Mouse (Mus musculus) activated CD4-positive, CD25-positive, alpha-beta regulatory T cell, adult 4 months (primary cell): ENCODE measurements around the gene Cyba. TPM values are rescaled to one million over a fixed set of nuclear protein-coding genes. Genes with fewer than 3 reads are reported as not detected.

ENCODE experiments used
- ATAC-seq: one replicate; pipeline ENCODE4 v1.8.0; 2017
- polyA plus RNA-seq, 2 experiments: library from polyadenylated mRNA; unstranded; fragments of 100-300 nt; shearing (Covaris generic); gene quantifications; one replicate each; pipeline ENCODE4 v1.2.1; 2017

Gene Cyba
- polyA plus RNA-seq, 2 experiments from 2014 or later: 750 to 796 TPM

- ATAC-seq: no peak
Observed at GRCm38 (mm10) chr8:122421376-122422070, 11.2 kb downstream of the Cyba start, which contains the start of gene Il17c. TSS of gene Il17c (plus strand) at chr8:122422020.

GRCm38 (mm10) chr8:122419881-122420555 lies 12.7 kb downstream of the Cyba start:
- no peak for ATAC-seq

- no peak for ATAC-seq
Observed at GRCm38 (mm10) chr8:122415554-122415953, 17.2 kb downstream of the Cyba start.

- no peak for ATAC-seq
Observed at GRCm38 (mm10) chr8:122414311-122414710, 18.4 kb downstream of the Cyba start.

GRCm38 (mm10) chr8:122407678-122408077 lies 25.1 kb downstream of the Cyba start:
- ATAC-seq: no peak

GRCm38 (mm10) chr8:122405146-122405805 lies 27.5 kb downstream of the Cyba start:
- no peak for ATAC-seq

GRCm38 (mm10) chr8:122398186-122398585 lies 34.5 kb downstream of the Cyba start:
- ATAC-seq: no peak

- ATAC-seq: no peak
Observed at GRCm38 (mm10) chr8:122395291-122395690, 37.4 kb downstream of the Cyba start.

GRCm38 (mm10) chr8:122393717-122394116 lies 39.0 kb downstream of the Cyba start:
- ATAC-seq: no peak

- no peak for ATAC-seq
Observed at GRCm38 (mm10) chr8:122390758-122391157, 42.0 kb downstream of the Cyba start.

- ATAC-seq: no peak
Observed at GRCm38 (mm10) chr8:122389357-122389756, 43.4 kb downstream of the Cyba start.

GRCm38 (mm10) chr8:122383039-122383438 lies 49.7 kb downstream of the Cyba start:
- no peak for ATAC-seq

- ATAC-seq: peak; percentile 92
Observed at GRCm38 (mm10) chr8:122376365-122377231, 56.1 kb downstream of the Cyba start, which contains the start of gene Zc3h18. TSS of gene Zc3h18 (plus strand) at chr8:122376609.

- no peak for ATAC-seq
Observed at GRCm38 (mm10) chr8:122375751-122376364, 56.9 kb downstream of the Cyba start.

GRCm38 (mm10) chr8:122375320-122375719 lies 57.4 kb downstream of the Cyba start:
- ATAC-seq: no peak

Other genes with a start within 250 kb of the Cyba start
- 1 to 10 TPM; 1.7 to 2.2 TPM for gene Zfpm1, start 150.8 kb downstream of the Cyba start, polyA plus RNA-seq
- gene Trhr2, start 72.2 kb downstream of the Cyba start, polyA plus RNA-seq: not detected
- gene Zc3h18, start 56.3 kb downstream of the Cyba start, polyA plus RNA-seq: 10 to 100 TPM; 10.9 to 18.2 TPM
- not detected for gene Il17c, start 10.9 kb downstream of the Cyba start, polyA plus RNA-seq
- 10 to 100 TPM; 14.8 to 15.1 TPM for gene Mvd, start 10.5 kb upstream of the Cyba start, polyA plus RNA-seq
- 1 to 10 TPM; 3.2 to 5.1 TPM for gene Snai3, start 27.8 kb upstream of the Cyba start, polyA plus RNA-seq
- 10 to 100 TPM; 35.0 to 36.0 TPM for gene Rnf166, start 43.1 kb upstream of the Cyba start, polyA plus RNA-seq
- 10 to 100 TPM; 11.0 to 14.6 TPM for gene Ctu2, start 43.2 kb upstream of the Cyba start, polyA plus RNA-seq
- 10 to 100 TPM; 11.8 to 22.2 TPM for gene Piezo1, start 118.4 kb upstream of the Cyba start, polyA plus RNA-seq
- gene Cdt1, start 135.1 kb upstream of the Cyba start, polyA plus RNA-seq: 10 to 100 TPM; 10.4 to 13.0 TPM
- 100 to 1,000 TPM; 168 to 203 TPM for gene Aprt, start 144.0 kb upstream of the Cyba start, polyA plus RNA-seq
- 10 to 100 TPM in 1 of 2 experiments, 1 to 10 TPM in 1; 9.8 to 10.5 TPM for gene Galns, start 178.5 kb upstream of the Cyba start, polyA plus RNA-seq
- gene Trappc2l, start 178.7 kb upstream of the Cyba start, polyA plus RNA-seq: 10 to 100 TPM; 46.3 to 78.4 TPM
- not detected for gene Pabpn1l, start 189.8 kb upstream of the Cyba start, polyA plus RNA-seq